Mouse (Mus musculus) 416B (cell line): ENCODE measurements around the gene Lypd6.

Experiments used
- DNase-seq: peaks from one replicate; pipeline ENCODE4 v3.0.0; 2011; ENCODE audit warnings: low read depth

The Lypd6 gene

DNA sequence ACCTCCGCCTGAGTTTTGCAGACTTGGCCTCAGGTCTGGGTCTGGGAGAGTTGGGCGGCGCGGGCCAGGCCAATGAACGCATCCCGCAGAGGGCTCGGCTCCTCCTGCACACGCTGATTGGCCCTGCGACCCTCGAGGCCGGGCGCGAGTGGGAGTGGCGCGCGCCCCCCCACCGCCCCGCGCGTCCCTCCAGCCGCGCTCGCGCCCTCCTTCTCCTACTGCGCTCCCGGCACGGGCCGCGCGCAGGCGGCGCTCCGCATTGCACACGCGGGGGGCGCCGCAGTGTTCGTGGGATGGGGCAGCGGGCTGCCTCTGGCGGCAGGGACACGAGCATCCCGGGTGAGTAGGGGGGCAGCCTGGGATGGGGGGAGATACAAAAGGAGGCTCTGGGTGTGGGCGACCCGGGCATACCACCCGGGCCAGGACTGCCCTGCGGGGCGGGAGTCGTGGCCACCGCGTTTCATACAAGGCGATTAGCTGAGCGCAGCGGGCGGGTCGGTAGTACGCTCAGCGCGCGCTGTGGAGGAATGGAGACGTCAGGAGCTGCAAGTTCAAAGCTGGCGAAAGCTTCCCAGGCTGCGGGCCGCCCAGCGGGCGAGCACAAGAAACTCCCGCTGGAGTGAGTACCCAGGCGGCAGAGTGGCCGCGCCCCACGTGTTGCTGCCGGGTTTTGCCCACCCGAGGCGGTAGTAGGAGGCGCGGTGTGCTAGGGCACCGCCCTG is at the start of gene Lypd6:
Gene Lypd6, plus strand, starts transcription at position 184 of the 722 bp plus-strand sequence.
- no peak for DNase-seq

GRCm38 (mm10) chr2:50019477-50019876 is 46.8 kb upstream of the Lypd6 start:
- DNase-seq: no peak

DNA sequence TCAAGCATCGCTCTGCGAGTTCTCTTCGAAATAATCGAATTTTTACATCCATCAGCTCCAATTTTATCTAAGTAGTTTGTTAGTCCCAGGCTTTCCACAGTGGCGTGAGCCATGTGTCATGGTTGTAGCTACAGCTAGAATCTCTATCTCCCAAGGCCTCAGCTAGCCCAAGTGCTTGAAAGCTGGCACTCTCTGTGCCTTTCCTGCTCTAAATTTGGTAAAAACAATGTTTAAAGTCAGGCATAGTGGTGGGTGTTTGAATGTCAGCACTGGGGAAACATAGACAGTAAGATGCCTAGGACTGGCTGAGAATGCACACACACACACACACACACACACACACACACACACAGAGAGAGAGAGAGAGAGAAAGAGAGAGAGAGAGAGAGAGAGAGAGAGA is 40.7 kb upstream of the Lypd6 start:
- DNase-seq: no peak

DNA sequence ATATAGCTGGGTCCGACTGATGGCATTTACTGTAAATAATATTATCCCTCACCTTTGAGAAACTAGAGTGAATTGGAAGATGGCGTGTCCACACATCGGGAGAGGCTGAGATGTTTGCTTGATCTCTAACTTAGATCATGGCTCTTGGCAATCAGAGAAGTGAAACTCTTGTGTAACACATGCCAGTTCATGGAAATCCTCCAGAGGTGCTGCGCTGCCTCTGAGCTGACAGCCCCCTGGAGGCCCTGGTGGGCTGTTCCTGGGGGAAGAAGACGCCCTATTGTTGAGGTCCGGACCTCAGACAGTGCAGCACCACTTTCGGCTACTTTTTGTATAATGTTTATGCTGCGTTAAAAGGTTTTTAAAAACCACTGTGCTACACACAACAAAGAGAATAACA is 37.3 kb upstream of the Lypd6 start:
- no peak for DNase-seq

- DNase-seq: no peak
Observed at GRCm38 (mm10) chr2:50044170-50044870, 21.9 kb upstream of the Lypd6 start.

- no peak for DNase-seq
Observed at GRCm38 (mm10) chr2:50044871-50045470, 21.3 kb upstream of the Lypd6 start.

GRCm38 (mm10) chr2:50045841-50046240 is 20.4 kb upstream of the Lypd6 start:
- no peak for DNase-seq

DNA sequence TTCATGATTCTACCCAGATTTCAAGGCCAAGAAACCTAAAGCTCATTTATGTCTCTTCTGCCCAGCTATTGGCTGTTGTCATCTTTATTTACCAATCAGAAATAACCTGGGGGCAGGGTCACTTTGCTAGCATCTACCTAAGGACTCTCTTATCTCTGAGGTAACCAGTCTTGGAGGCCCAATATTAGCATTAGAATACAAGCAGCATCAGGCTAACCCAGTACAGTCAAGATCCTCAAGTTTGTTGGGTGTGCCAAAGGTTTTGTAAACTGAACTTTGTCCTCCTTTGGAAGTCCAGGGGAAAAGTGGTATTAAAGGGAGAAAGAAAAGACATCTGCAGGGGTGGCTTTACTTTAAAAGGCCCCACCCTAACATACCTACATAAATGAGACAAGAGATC is 17.8 kb upstream of the Lypd6 start:
- DNase-seq: no peak

- no peak for DNase-seq
Observed at GRCm38 (mm10) chr2:50053893-50054292, 12.3 kb upstream of the Lypd6 start.

- DNase-seq: no peak
Observed at GRCm38 (mm10) chr2:50065902-50066245, 355 bp upstream of the Lypd6 start.

GRCm38 (mm10) chr2:50066968-50067315 is 713 bp downstream of the Lypd6 start:
- no peak for DNase-seq

- no peak for DNase-seq
Observed at GRCm38 (mm10) chr2:50069571-50070295, 3.5 kb downstream of the Lypd6 start.

GRCm38 (mm10) chr2:50072158-50072557 is 5.9 kb downstream of the Lypd6 start:
- no peak for DNase-seq

GRCm38 (mm10) chr2:50084746-50085145 is 18.5 kb downstream of the Lypd6 start:
- DNase-seq: no peak

GRCm38 (mm10) chr2:50087761-50088160 is 21.5 kb downstream of the Lypd6 start:
- no peak for DNase-seq

DNA sequence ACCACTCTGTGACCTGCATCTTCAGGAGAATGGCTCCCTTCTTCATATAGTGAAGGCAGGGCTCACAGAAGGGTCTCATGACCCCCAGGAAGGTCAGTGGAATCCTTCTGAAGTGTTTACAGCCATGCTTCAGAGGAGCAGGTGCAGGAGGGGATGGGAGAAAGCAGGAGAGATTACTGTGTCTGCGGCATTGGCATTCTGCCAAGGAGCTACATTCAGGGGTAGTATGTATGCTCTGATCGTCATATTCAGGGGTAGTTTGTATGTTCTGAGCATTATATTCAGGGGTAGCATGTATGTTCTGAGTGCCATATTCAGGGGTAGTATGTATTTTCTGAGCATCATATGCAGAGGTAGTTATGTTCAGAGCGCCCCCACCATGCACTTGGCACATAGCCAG is 30.1 kb downstream of the Lypd6 start:
- no peak for DNase-seq

DNA sequence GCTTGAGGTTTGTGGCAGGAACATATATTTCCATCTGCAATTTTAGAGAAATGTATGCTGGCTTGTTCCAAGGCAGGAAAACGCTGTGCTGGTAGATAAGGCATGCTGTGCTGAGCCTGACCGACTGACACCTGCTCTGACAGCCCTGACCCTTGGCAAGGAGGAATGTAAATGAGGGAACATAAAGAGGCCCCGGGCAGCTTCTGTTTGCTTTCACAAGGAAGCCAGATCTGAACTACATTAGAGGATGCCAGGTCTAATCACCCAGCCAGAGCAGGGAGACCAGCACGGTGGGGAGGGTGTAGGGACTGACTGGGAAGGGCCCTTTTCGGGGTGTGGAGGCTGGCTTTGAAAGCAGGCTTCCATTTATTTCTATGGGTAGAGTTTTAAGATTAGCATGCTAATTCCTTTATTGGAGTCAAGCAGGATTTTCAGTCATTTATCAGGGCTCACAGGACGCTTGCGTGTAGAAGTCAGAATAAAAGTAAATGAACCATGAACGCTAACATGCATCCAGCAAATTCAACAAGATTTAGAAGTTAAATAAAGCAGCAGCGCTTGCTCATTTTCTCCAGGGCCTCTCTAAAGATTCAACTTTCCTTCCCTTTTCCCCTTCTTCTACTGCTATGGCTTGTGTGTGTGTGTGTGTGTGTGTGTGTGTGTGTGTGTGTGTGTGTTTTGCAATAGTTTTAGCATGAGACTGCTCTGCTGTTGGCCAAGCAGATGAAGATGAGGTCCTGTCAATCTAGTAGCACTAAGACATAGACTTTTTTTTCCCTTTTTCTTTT is 34.3 kb downstream of the Lypd6 start:
- DNase-seq: peak; percentile 9

GRCm38 (mm10) chr2:50101152-50101450 is 34.9 kb downstream of the Lypd6 start:
- no peak for DNase-seq

- DNase-seq: no peak
Observed at GRCm38 (mm10) chr2:50103850-50104503, 37.7 kb downstream of the Lypd6 start.

DNA sequence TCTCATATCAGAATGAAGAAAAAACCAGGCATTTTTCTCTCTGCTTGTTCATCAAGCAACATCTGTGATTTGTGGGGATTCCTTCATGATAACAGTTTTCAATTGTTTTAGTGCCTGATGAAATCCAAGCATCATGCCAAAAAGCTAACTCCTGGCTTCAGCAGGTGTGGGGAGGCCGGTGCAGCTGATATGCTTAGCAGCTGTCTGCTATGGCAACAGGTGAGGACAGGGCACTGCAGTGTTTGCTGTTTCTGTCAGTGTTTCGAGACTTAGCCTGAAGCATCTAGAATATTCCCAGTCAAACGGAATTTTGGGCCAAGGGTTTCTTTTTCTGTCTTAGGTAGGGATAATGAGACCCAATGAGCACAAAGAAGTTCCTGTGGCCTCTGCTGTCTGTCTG is 39.4 kb downstream of the Lypd6 start:
- no peak for DNase-seq

DNA sequence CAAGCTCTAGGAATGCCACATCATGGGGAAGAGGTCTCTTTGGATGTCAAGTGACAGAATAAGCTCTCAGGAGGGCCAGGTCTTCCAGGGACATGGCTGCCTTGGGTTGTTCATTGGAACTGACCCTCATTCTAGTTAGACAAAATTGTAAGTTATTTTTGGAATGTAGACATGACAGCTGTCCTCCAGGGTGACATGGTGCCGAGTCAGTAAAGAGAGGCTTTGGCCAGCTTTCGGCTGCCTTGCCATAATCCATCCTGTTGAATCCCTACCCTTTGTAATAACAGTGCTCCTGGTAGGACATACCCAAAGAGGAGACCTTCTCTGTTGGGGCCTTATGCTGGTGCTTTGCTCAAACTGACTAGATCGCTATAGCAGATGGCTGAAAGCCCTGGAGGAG is 39.8 kb downstream of the Lypd6 start:
- no peak for DNase-seq

DNA sequence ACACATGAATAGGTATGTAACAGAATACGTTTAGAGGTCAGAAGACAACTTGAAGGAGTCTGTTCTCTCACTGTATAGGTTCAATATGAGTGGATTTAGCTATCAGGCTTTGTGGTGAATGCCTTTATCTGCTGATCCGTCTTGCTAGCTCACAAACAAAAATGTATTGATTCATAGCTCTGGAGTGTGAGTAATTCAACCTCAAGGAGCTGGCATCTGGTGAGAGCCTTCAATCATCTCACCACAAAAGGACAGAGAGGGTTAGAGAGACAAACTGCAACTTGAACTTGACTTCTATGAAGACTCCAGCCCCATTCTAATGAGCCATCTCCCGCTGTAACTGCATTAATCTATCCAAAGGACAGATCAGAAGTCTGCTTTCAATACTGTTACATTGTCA is 40.6 kb downstream of the Lypd6 start:
- peak; percentile 9 for DNase-seq
